Mouse (Mus musculus): Measurements from ENCODE around the gene Reg3d. TPM values are rescaled to one million over a fixed set of nuclear protein-coding genes. Genes with fewer than 3 reads are reported as not detected.

Reg3d gene
- polyA plus RNA-seq, 1 experiment = not detected

DNA sequence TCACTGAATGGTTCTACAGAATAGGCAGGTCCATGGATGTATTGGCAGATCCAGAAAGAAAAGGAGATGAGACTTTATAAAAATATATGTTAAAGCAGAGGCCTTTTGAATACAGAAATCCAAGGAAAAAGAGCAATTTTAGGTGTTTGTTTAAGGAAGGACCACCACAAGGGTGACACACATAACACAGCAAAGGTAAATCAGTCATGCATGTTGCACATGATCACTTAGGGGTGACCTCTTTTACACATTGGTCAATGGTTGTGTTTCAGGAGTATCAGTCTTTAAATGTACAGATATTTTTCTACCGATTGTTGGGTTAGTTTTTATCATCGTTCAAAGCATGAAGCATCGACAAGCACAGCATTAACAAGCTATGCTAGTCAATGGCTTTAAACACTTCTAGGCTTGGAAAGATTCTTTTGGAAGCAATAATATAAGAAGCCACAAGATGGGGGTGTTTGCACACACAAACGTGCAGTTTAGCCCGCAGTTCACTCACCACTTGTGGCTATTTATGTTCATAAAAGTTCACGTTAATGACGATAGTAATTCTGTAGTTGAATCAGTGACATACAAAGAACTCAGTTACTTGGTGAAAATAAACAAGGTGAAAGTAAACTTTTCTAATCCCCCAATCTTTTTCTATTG lies 46.6 kb downstream of the Reg3d start:
- Histone ChIP-seq H3K4me1 (ENCODE audit: control insufficient read depth, insufficient read depth, low read length) (no peaks in the 10 kb centered on the region), H3K27ac (ENCODE audit: insufficient read depth, low read length) (no peak overlapping the region), H3K4me3 (ENCODE audit: insufficient read depth, low read length) (no peak overlapping the region)
- no peak for TF ChIP-seq POLR2A (IDR thresholded peaks at IDR 0.05; ENCODE audit: low read depth, low read length)
- no peak for TF ChIP-seq CTCF (IDR thresholded peaks at IDR 0.05; ENCODE audit: borderline replicate concordance, insufficient read depth, low read length)

DNA sequence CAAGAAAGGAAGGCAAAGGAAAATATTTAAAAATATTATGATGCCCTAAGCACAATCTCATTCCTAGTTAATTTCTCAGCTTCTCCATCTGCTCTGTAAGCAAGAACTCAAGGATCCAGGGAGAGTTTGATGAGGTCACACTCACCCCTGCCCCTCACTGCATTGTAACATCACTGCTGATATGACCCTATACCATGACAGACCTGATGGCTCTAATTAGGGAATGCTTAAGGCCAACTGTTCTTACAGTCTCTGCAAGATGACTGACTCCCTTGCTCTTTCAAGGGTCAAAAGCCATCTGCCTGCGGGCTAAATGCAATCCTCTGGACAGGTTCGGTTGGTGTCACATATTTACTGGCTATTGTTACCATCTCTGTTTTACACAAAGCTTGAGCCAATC lies 49.5 kb downstream of the Reg3d start:
- no peaks in the 10 kb centered on the region for H3K4me1 ChIP-seq (ENCODE audit: control insufficient read depth, insufficient read depth, low read length)
- no peak overlapping the region for H3K4me3 ChIP-seq (ENCODE audit: insufficient read depth, low read length)
- TF ChIP-seq CTCF (IDR thresholded peaks at IDR 0.05; ENCODE audit: borderline replicate concordance, insufficient read depth, low read length) = no peak
- no peak for TF ChIP-seq POLR2A (IDR thresholded peaks at IDR 0.05; ENCODE audit: low read depth, low read length)
- no peak overlapping the region for H3K27ac ChIP-seq (ENCODE audit: insufficient read depth, low read length)

DNA sequence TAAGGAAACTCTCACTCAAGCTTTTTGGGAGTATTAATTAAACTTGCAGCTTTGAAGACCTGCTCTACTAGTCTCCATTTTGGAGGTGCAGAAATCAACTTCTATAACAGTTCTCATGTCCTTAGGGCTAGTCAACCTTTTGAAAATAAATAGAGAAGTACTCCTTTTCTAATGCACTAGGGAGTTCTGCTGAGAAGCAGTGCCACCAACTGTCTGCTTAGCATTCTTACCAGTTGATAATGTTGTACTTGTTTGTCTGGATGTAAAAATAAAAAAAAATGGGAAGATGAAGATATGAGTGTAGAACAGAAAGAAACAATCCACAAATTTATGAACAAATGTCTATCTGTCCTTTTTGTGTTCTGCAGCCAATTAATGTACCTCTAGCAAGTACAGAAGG lies 50.9 kb downstream of the Reg3d start:
- TF ChIP-seq POLR2A (IDR thresholded peaks at IDR 0.05; ENCODE audit: low read depth, low read length) = no peak
- TF ChIP-seq CTCF (IDR thresholded peaks at IDR 0.05; ENCODE audit: borderline replicate concordance, insufficient read depth, low read length) = no peak
- no peak overlapping the region for H3K27ac ChIP-seq (ENCODE audit: insufficient read depth, low read length)
- H3K4me3 ChIP-seq (ENCODE audit: insufficient read depth, low read length) = no peak overlapping the region
- H3K4me1 ChIP-seq (ENCODE audit: control insufficient read depth, insufficient read depth, low read length) = no peaks in the 10 kb centered on the region

Other genes starting within 250 kb of the Reg3d start
- not detected in 2 replicates for gene Reg3b, start 8.2 kb downstream of the Reg3d start, polyA plus RNA-seq (2011; ENCODE audit: insufficient read length, low read depth, missing spikeins)
- not detected in 2 replicates for gene Reg3a, start 1.8 kb upstream of the Reg3d start, polyA plus RNA-seq (2011; ENCODE audit: insufficient read length, low read depth, missing spikeins)
- not detected in 2 replicates for gene Reg2, start 16.8 kb upstream of the Reg3d start, polyA plus RNA-seq (2011; ENCODE audit: insufficient read length, low read depth, missing spikeins)
- not detected in 2 replicates for gene Reg1, start 43.8 kb upstream of the Reg3d start, polyA plus RNA-seq (2011; ENCODE audit: insufficient read length, low read depth, missing spikeins)
- gene Reg3g, start 90.0 kb upstream of the Reg3d start, polyA plus RNA-seq (2011; ENCODE audit: insufficient read length, low read depth, missing spikeins) = 2.3 TPM in 1 of 2 replicates, not detected in the other

All from embryonic fibroblast, embryonic 13.5 days (primary cell).